Mouse (Mus musculus): ENCODE data around the gene Gm28374.

GRCm38 (mm10) chr19:6124898-6125297 lies 42.8 kb upstream of the Gm28374 start:
- TF ChIP-seq CTCF (conservative IDR thresholded peaks at IDR 0.05 in 1 of 2, IDR thresholded peaks at IDR 0.05 in 1 of 2; ENCODE audit: low read depth in 2 of 2, low read length in 2 of 2) (no peak), MAX (IDR thresholded peaks at IDR 0.05; ENCODE audit: low read length) (no peak), NELFE (IDR thresholded peaks at IDR 0.05; ENCODE audit: low read depth, low read length) (no peak), JUND (conservative IDR thresholded peaks at IDR 0.05; ENCODE audit: low read depth, low read length) (no peak), MAZ (IDR thresholded peaks at IDR 0.05; ENCODE audit: low read depth, low read length) (no peak), ZMIZ1 (IDR thresholded peaks at IDR 0.05; ENCODE audit: low read depth, low read length) (no peak), USF2 (conservative IDR thresholded peaks at IDR 0.05; ENCODE audit: low read depth, low read length) (no peak), SIN3A (IDR thresholded peaks at IDR 0.05; ENCODE audit: low read length) (no peak), ZNF384 (IDR thresholded peaks at IDR 0.05; ENCODE audit: low read depth, low read length) (no peak), POLR2A (IDR thresholded peaks at IDR 0.05; ENCODE audit: low read depth, low read length) (no peak), ZKSCAN1 (IDR thresholded peaks at IDR 0.05; ENCODE audit: borderline replicate concordance, low read depth, low read length) (no peak), TBP (conservative IDR thresholded peaks at IDR 0.05; ENCODE audit: low read depth, low read length) (no peak), USF1 (IDR thresholded peaks at IDR 0.05; ENCODE audit: low read depth, low read length) (no peak)

Data from CH12.LX (cell line).